Mouse (Mus musculus) adrenal gland, adult 18-20 months (tissue): ENCODE results near the gene Bmyc. TPM values are rescaled to one million over a fixed set of nuclear protein-coding genes. Genes with fewer than 3 reads are reported as not detected.
"Not testable (repeated sequence)": the region's sequence is repeated elsewhere in the genome, so short reads cannot be mapped to it uniquely, and the experiment has no call there.

Experiments used
- DNase-seq, 2 experiments: peaks; one replicate each; pipeline ENCODE4 v3.0.0; 2021 to 2022; ENCODE audit warnings: low spot score in 2 of 2
- total RNA-seq, 2 experiments: library from RNA; stranded (reverse); gene quantifications; 1 replicate in 1 of 2; 2 replicates in 1 of 2; pipeline ENCODE4 v1.2.3; 2021

Gene Bmyc
- total RNA-seq, 2 experiments from 2014 or later: 36.0 to 42.9 TPM

- no peak for DNase-seq
Measured at GRCm38 (mm10) chr2:25717222-25717621, 10.7 kb downstream of the Bmyc start.

GRCm38 (mm10) chr2:25733199-25733930, 26.8 kb downstream of the Bmyc start:
- no peak for DNase-seq

- DNase-seq: not testable (repeated sequence)
Measured at GRCm38 (mm10) chr2:25736709-25737108, 30.2 kb downstream of the Bmyc start, which contains the start of gene Obp2b. Gene Obp2b (plus strand): TSS chr2:25737009.

- DNase-seq: no peak
Measured at GRCm38 (mm10) chr2:25741671-25742070, 35.1 kb downstream of the Bmyc start.

GRCm38 (mm10) chr2:25754201-25754600, 47.7 kb downstream of the Bmyc start:
- DNase-seq: no peak

Other genes with a start within 250 kb of the Bmyc start
- gene Clic3, start 249.9 kb upstream of the Bmyc start, total RNA-seq: 1 to 10 TPM in 1 of 2 experiments, under 1 TPM in 1; 0.53 to 1.1 TPM
- 10 to 100 TPM; 38.6 to 54.5 TPM for gene Paxx, start 245.6 kb upstream of the Bmyc start, total RNA-seq
- gene Ptgds, start 236.7 kb upstream of the Bmyc start, total RNA-seq: 1 to 10 TPM; 1.1 to 3.1 TPM
- gene Lcn12, start 212.8 kb upstream of the Bmyc start, total RNA-seq: not detected
- 10 to 100 TPM; 92.1 to 94.5 TPM for gene Fbxw5, start 206.0 kb upstream of the Bmyc start, total RNA-seq
- gene C8g, start 205.0 kb upstream of the Bmyc start, total RNA-seq: 1 to 10 TPM; 2.2 to 3.5 TPM
- 10 to 100 TPM; 32.5 to 32.6 TPM for gene Traf2, start 159.8 kb upstream of the Bmyc start, total RNA-seq
- gene Edf1, start 148.9 kb upstream of the Bmyc start, total RNA-seq: 100 to 1,000 TPM; 302 to 308 TPM
- gene Mamdc4, start 131.9 kb upstream of the Bmyc start, total RNA-seq: 1 to 10 TPM; 3.4 to 4.4 TPM
- gene Phpt1, start 131.5 kb upstream of the Bmyc start, total RNA-seq: 10 to 100 TPM; 49.4 to 69.5 TPM
- gene Ajm1, start 125.0 kb upstream of the Bmyc start, total RNA-seq: 1 to 10 TPM; 1.5 to 1.7 TPM
- gene Rabl6, start 98.2 kb upstream of the Bmyc start, total RNA-seq: 10 to 100 TPM; 82.3 to 97.5 TPM
- gene Ccdc183, start 89.1 kb upstream of the Bmyc start, total RNA-seq: not detected
- 10 to 100 TPM; 14.6 to 38.7 TPM for gene Tmem141, start 84.7 kb upstream of the Bmyc start, total RNA-seq
- gene Fcna, start 78.7 kb upstream of the Bmyc start, total RNA-seq: 10 to 100 TPM in 1 of 2 experiments, 1 to 10 TPM in 1; 5.3 to 12.3 TPM
- gene Lcn8, start 53.6 kb upstream of the Bmyc start, total RNA-seq: not detected
- gene Lcn5, start 48.8 kb upstream of the Bmyc start, total RNA-seq: not detected
- gene Lcn6, start 30.0 kb upstream of the Bmyc start, total RNA-seq: not detected
- gene Lcn10, start 24.0 kb upstream of the Bmyc start, total RNA-seq: not detected
- gene Obp2a, start 6.7 kb upstream of the Bmyc start, total RNA-seq: 10 to 100 TPM in 1 of 2 experiments, not detected in 1; 67.0 TPM
- not detected for gene Obp2b, start 30.3 kb downstream of the Bmyc start, total RNA-seq
- not detected for gene Lcn3, start 58.8 kb downstream of the Bmyc start, total RNA-seq
- not detected for gene Lcn11, start 70.3 kb downstream of the Bmyc start, total RNA-seq
- not detected for gene Gm13539, start 75.5 kb downstream of the Bmyc start, total RNA-seq
- gene Glt6d1, start 109.1 kb downstream of the Bmyc start, total RNA-seq: not detected
- gene Lcn9, start 116.4 kb downstream of the Bmyc start, total RNA-seq: not detected
- not detected for gene Sohlh1, start 140.5 kb downstream of the Bmyc start, total RNA-seq
- gene Kcnt1, start 157.0 kb downstream of the Bmyc start, total RNA-seq: 1 to 10 TPM; 3.7 to 3.8 TPM